Mouse (Mus musculus): Measurements from ENCODE around the gene Ranbp17. TPM values are rescaled to one million over a fixed set of nuclear protein-coding genes. Genes with fewer than 3 reads are reported as not detected.

The Ranbp17 gene
- total RNA-seq, 2 experiments from 2014 or later = 7.9 to 8.3 TPM

DNA sequence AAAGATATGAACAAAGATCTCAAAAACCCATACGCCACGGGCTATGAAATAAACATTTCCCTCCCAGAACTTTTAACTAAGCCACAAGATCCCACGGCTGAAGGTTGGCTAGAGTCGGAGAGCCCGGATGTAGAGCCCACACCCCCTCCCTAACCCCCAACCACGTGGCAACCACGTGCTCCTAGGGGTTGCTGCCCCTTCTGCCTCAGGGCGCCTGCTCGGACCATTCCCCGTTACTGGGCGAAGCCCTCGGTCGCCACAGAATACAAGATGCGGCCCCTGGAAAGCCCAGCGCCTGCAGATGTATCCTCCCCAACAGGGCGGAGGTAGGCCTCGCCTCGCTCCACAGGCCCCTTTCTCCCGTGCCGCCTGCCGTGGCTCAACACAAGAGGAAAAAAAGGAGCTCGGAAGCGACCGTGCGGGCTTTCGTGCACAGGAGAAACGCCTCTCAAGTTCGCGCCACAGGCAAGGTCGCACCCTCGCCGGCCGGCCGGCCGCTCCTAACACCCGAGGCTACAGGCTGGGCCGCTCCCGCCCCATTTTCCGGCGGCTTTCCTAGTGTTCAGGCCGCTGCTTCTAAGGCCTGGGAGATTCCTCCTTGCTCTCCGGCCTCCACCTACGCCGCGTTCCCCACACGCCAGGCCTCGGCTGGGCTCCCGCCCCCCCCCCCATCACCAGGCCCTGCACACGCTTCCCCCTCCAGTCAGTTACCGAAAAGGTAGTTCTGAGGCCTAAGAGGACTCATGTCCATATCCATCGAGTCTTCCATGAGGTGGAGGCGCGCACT is 351.1 kb downstream of the Ranbp17 start:
- DNase-seq (ENCODE audit: low spot score in 2 of 2) = peak; percentile 57 to 63
- intact Hi-C loops (cut with DNase I) = loop anchor here (2.0 kb wide), 1 partner anchor 34 kb away; no protein-coding TSS in a partner anchor

Other genes starting within 250 kb of the Ranbp17 start
- gene Gm12117, start 237.0 kb downstream of the Ranbp17 start, total RNA-seq (2021) = not detected
- gene Gabrp, start 65.2 kb upstream of the Ranbp17 start, total RNA-seq (2021) = not detected
- not detected for gene D130052B06Rik, start 85.6 kb upstream of the Ranbp17 start, total RNA-seq (2021)